8 mouse cellular contexts compared by ENCODE assay signal in genomic region chr11:62549782-62550181, GRCm38 (mm10). TPM values are rescaled to one million over a fixed set of nuclear protein-coding genes. Genes with fewer than 3 reads are reported as not detected.
A peak's percentile ranks its signal among the peaks of the same experiment; 100 is the strongest.
DNase-seq lines count a peak whose midpoint lies in the region; ATAC-seq lines count a peak whose summit lies in the region.

No protein-coding gene starts in this region.

- peaks cover 17% of the 10 kb centered on the region for H3K36me3 ChIP-seq in embryonic facial prominence, embryonic 12.5 days
- no peaks in the 10 kb centered on the region for H3K36me3 ChIP-seq in midbrain, embryonic 15.5 days (replicated peaks)

- peaks cover 22% of the 10 kb centered on the region for H3K4me1 ChIP-seq in embryonic facial prominence, embryonic 12.5 days
- H3K4me1 ChIP-seq in midbrain, embryonic 15.5 days: peaks cover 30% of the 10 kb centered on the region

- H3K27ac ChIP-seq in embryonic facial prominence, embryonic 12.5 days: peak overlapping the region; percentile 99
- H3K27ac ChIP-seq in midbrain, embryonic 15.5 days: peak overlapping the region; percentile 97

- H3K4me3 ChIP-seq in embryonic facial prominence, embryonic 12.5 days: peak overlapping the region; percentile 68
- peak overlapping the region; percentile 57 for H3K4me3 ChIP-seq in midbrain, embryonic 15.5 days

- peak overlapping the region; percentile 73 for H3K4me2 ChIP-seq in embryonic facial prominence, embryonic 12.5 days (replicated peaks)
- peak overlapping the region; percentile 69 for H3K4me2 ChIP-seq in midbrain, embryonic 15.5 days

- 26% methylated on average over 5 of the region's 5 CpGs for WGBS in embryonic facial prominence, embryonic 12.5 days
- 10% methylated on average over 5 of the region's 5 CpGs for WGBS in midbrain, embryonic 15.5 days

- ATAC-seq in embryonic facial prominence, embryonic 12.5 days (ENCODE audit: insufficient number of reproducible peaks, insufficient read depth, low FRiP score, low TSS enrichment): no peak
- no peak for ATAC-seq in midbrain, embryonic 15.5 days (replicated peaks)

- peak; percentile 68 for DNase-seq in CD4-positive helper T cell, adult 2 months (ENCODE audit: low read depth, low spot score)
- peak; percentile 49 to 57 for DNase-seq in adrenal gland, adult 18-20 months (ENCODE audit: low spot score in 2 of 2)
- DNase-seq in heart, adult 9 months (ENCODE audit: low spot score in 2 of 2): peak; percentile 78 to 85
- DNase-seq in kidney, adult 9 months: peak; percentile 84
- peak; percentile 72 for DNase-seq in liver
- peak; percentile 63 for DNase-seq in testis, postnatal 14 days (ENCODE audit: low spot score)

- no peaks in the 10 kb centered on the region for H3K9me3 ChIP-seq in embryonic facial prominence, embryonic 12.5 days
- H3K9me3 ChIP-seq in midbrain, embryonic 15.5 days: no peaks in the 10 kb centered on the region

- peak overlapping the region; percentile 94; the same call in 1 of the 2 replicates for H3K9ac ChIP-seq in embryonic facial prominence, embryonic 12.5 days
- H3K9ac ChIP-seq in midbrain, embryonic 15.5 days: peak overlapping the region; percentile 85

- no peaks in the 10 kb centered on the region for H3K27me3 ChIP-seq in embryonic facial prominence, embryonic 12.5 days
- no peaks in the 10 kb centered on the region for H3K27me3 ChIP-seq in midbrain, embryonic 15.5 days (replicated peaks)

RNA-seq across cellular contexts. Expression of gene Ubb, which starts 1.2 kb away (rescaled TPM):
- total RNA-seq in adrenal gland, adult 18-20 months (2021): 1,000 to 10,000 TPM; 1,040 to 1,434 TPM
- polyA plus RNA-seq in embryonic facial prominence, embryonic 12.5 days (2016; fragmentation: Nextera tagmentation; extraction: Ambion mirVana): 3,442 and 3,474 TPM in 2 replicates
- 4,689 and 4,874 TPM in 2 replicates for polyA plus RNA-seq in midbrain, embryonic 15.5 days (2015; fragmentation: Nextera tagmentation; extraction: Ambion mirVana)

RNA-seq across cellular contexts. Expression of gene Cenpv, which starts 10.7 kb away (rescaled TPM):
- total RNA-seq in adrenal gland, adult 18-20 months (2021): 10 to 100 TPM; 32.0 to 33.1 TPM
- 47.1 and 48.1 TPM in 2 replicates for polyA plus RNA-seq in embryonic facial prominence, embryonic 12.5 days (2016; fragmentation: Nextera tagmentation; extraction: Ambion mirVana)
- polyA plus RNA-seq in midbrain, embryonic 15.5 days (2015; fragmentation: Nextera tagmentation; extraction: Ambion mirVana): 67.0 and 67.3 TPM in 2 replicates

RNA-seq across cellular contexts. Expression of gene Trpv2, which starts 24.5 kb away (rescaled TPM):
- total RNA-seq in adrenal gland, adult 18-20 months (2021): 1 to 10 TPM; 3.4 to 7.2 TPM
- 4.5 and 5.9 TPM in 2 replicates for polyA plus RNA-seq in embryonic facial prominence, embryonic 12.5 days (2016; fragmentation: Nextera tagmentation; extraction: Ambion mirVana)
- 35.8 and 38.8 TPM in 2 replicates for polyA plus RNA-seq in midbrain, embryonic 15.5 days (2015; fragmentation: Nextera tagmentation; extraction: Ambion mirVana)
